In the genomic region with DNA sequence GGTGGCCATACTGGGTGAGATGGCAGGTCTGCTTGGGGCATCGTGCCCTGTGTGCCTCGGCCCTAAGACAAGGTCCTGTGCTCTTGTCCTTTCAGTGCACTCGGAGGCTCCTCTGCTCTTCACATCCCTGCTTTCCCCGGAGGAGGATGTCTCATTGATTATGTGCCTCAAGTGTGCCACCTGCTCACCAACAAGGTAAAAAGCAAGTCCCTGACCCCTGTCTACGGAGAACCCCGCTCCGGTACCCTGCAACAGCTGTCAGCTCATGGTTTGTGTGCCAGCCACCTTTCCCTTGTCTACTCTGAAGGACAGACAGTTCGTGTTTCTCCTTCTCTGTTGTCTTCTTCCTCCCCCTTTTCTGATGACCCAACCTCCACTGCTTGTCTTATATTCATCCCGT, we compare ENCODE assay signal across 20 mouse cellular contexts.
"Had no signal": no experiment of that assay in that cellular context is flagged by ENCODE, and none has a peak within 500 bp of the region (broad histone marks: within the 10 kb centered on the region; RNA-seq: fewer than 3 reads in every experiment).

No protein-coding gene starts in this region.

- H3K4me3 ChIP-seq: left cerebral cortex, adult 2 months; liver, embryonic 13.5 days; megakaryocyte, embryonic 14.5 days; midbrain, embryonic 10.5 days; midbrain, embryonic 13.5 days had no signal

- H3K4me2 ChIP-seq: liver, embryonic 13.5 days; lung, embryonic 14.5 days; midbrain, embryonic 13.5 days had no signal

- H3K4me1 ChIP-seq: liver, embryonic 13.5 days; midbrain, embryonic 13.5 days had no signal

- H3K9me3 ChIP-seq: liver, embryonic 13.5 days; megakaryocyte, embryonic 14.5 days; midbrain, embryonic 10.5 days; midbrain, embryonic 13.5 days had no signal

- H3K27ac ChIP-seq: left cerebral cortex, adult 2 months; liver, embryonic 13.5 days; midbrain, embryonic 10.5 days; midbrain, embryonic 13.5 days had no signal

- DNase-seq: kidney, adult 9 months; kidney, postnatal 14 days; kidney, postnatal 4 days; layer of hippocampus, adult 9-11 months; layer of hippocampus, postnatal 36 days; liver, embryonic 13.5 days; lung, embryonic 14.5 days; lung, postnatal 36 days; right cerebral cortex, adult 18-20 months; right cerebral cortex, postnatal 14 days; right cerebral cortex, postnatal 4 days; thymus, adult 2 months; thymus, postnatal 14 days; thymus, postnatal 4 days had no signal

- H3K9ac ChIP-seq: liver, embryonic 13.5 days; lung, embryonic 14.5 days; midbrain, embryonic 13.5 days had no signal

- H3K36me3 ChIP-seq: liver, embryonic 13.5 days; midbrain, embryonic 10.5 days; midbrain, embryonic 13.5 days had no signal

- H3K27me3 ChIP-seq: liver, embryonic 13.5 days; midbrain, embryonic 13.5 days had no signal

- ATAC-seq: lung, postnatal 0 days; midbrain, embryonic 13.5 days; midbrain, embryonic 16.5 days had no signal
